Mouse (Mus musculus) heart, adult 18-20 months (tissue): Measurements from ENCODE around the gene Igfn1. TPM values are rescaled to one million over a fixed set of nuclear protein-coding genes. Genes with fewer than 3 reads are reported as not detected.

Experiments
- DNase-seq, 2 experiments: peaks; one replicate each; pipeline ENCODE4 v3.0.0; 2021 to 2022; ENCODE audit warnings: mixed read lengths in 1 of 2
- total RNA-seq, 2 experiments: library from RNA; stranded (reverse); gene quantifications; 2 replicates each; pipeline ENCODE4 v1.2.3; 2021

Igfn1 gene
- total RNA-seq, 2 experiments from 2014 or later = 0.08 TPM; not detected in 1

- no peak for DNase-seq
Measured at GRCm38 (mm10) chr1:135933704-135934293, 72.3 kb downstream of the Igfn1 start.

- DNase-seq = no peak
Measured at GRCm38 (mm10) chr1:135929876-135930275, 76.3 kb downstream of the Igfn1 start.

GRCm38 (mm10) chr1:135925848-135926247, 80.3 kb downstream of the Igfn1 start:
- no peak for DNase-seq

GRCm38 (mm10) chr1:135924377-135924994, 81.7 kb downstream of the Igfn1 start:
- DNase-seq = no peak

GRCm38 (mm10) chr1:135923229-135923628, 82.9 kb downstream of the Igfn1 start:
- no peak for DNase-seq

GRCm38 (mm10) chr1:135918644-135919407, 87.3 kb downstream of the Igfn1 start, which contains the start of gene Pkp1:
Gene Pkp1 (minus strand): TSS chr1:135919207.
- DNase-seq = no peak

- DNase-seq = no peak
Measured at GRCm38 (mm10) chr1:135917206-135917605, 88.9 kb downstream of the Igfn1 start.

- DNase-seq = no peak
Measured at GRCm38 (mm10) chr1:135916486-135917058, 89.6 kb downstream of the Igfn1 start.

GRCm38 (mm10) chr1:135913657-135914056, 92.5 kb downstream of the Igfn1 start:
- DNase-seq = no peak

- no peak for DNase-seq
Measured at GRCm38 (mm10) chr1:135909381-135909780, 96.8 kb downstream of the Igfn1 start.

- DNase-seq = no peak
Measured at GRCm38 (mm10) chr1:135906736-135907135, 99.4 kb downstream of the Igfn1 start.

Other genes starting within 250 kb of the Igfn1 start
- gene Phlda3, start 240.2 kb downstream of the Igfn1 start, total RNA-seq = 10 to 100 TPM; 11.0 to 11.7 TPM
- 1 to 10 TPM; 1.5 to 1.7 TPM for gene Tnni1, start 226.9 kb downstream of the Igfn1 start, total RNA-seq
- 1 to 10 TPM; 5.9 to 8.3 TPM for gene Lad1, start 187.7 kb downstream of the Igfn1 start, total RNA-seq
- over 10,000 TPM in 1 of 2 experiments, 1,000 to 10,000 TPM in 1; 9,387 to 10,464 TPM for gene Tnnt2, start 170.0 kb downstream of the Igfn1 start, total RNA-seq
- gene Pkp1, start 87.1 kb downstream of the Igfn1 start, total RNA-seq = not detected
- 10 to 100 TPM; 13.9 to 14.0 TPM for gene Tmem9, start 1.8 kb upstream of the Igfn1 start, total RNA-seq
- not detected for gene Ascl5, start 44.5 kb upstream of the Igfn1 start, total RNA-seq
- 10 to 100 TPM; 16.4 to 18.1 TPM for gene Cacna1s, start 46.4 kb upstream of the Igfn1 start, total RNA-seq
- 1 to 10 TPM in 1 of 2 experiments, under 1 TPM in 1; 0.77 to 2.6 TPM for gene Kif21b, start 125.0 kb upstream of the Igfn1 start, total RNA-seq
- gene Mroh3, start 206.5 kb upstream of the Igfn1 start, total RNA-seq = not detected
- gene Inava, start 227.9 kb upstream of the Igfn1 start, total RNA-seq = not detected